Mouse (Mus musculus) yolk sac, embryonic 10.5 days (tissue): ENCODE data around the gene Tbx15.
"Not testable (repeated sequence)": the region's sequence is repeated elsewhere in the genome, so short reads cannot be mapped to it uniquely, and the experiment has no call there.

ENCODE experiments used
- DNase-seq: peaks from one replicate; pipeline ENCODE4 v3.0.0-alpha.2; 2017; ENCODE audit warnings: low spot score

Tbx15 gene

GRCm38 (mm10) chr3:99266752-99267303, 26.6 kb downstream of the Tbx15 start:
- no peak for DNase-seq

- DNase-seq, result no peak
Observed at GRCm38 (mm10) chr3:99277973-99278580, 37.9 kb downstream of the Tbx15 start.

GRCm38 (mm10) chr3:99279718-99280117, 39.5 kb downstream of the Tbx15 start:
- no peak for DNase-seq

GRCm38 (mm10) chr3:99281453-99281852, 41.3 kb downstream of the Tbx15 start:
- no peak for DNase-seq

GRCm38 (mm10) chr3:99288302-99288701, 48.1 kb downstream of the Tbx15 start:
- no peak for DNase-seq

- DNase-seq, result no peak
Observed at GRCm38 (mm10) chr3:99290064-99290702, 50.0 kb downstream of the Tbx15 start.

- no peak for DNase-seq
Observed at GRCm38 (mm10) chr3:99290878-99291277, 50.7 kb downstream of the Tbx15 start.

GRCm38 (mm10) chr3:99291386-99291785, 51.2 kb downstream of the Tbx15 start:
- DNase-seq, result no peak

GRCm38 (mm10) chr3:99292531-99292931, 52.4 kb downstream of the Tbx15 start:
- DNase-seq, result no peak

- not testable (repeated sequence) for DNase-seq
Observed at GRCm38 (mm10) chr3:99294209-99294608, 54.0 kb downstream of the Tbx15 start.

- no peak for DNase-seq
Observed at GRCm38 (mm10) chr3:99295301-99295700, 55.1 kb downstream of the Tbx15 start.

- DNase-seq, result no peak
Observed at GRCm38 (mm10) chr3:99296186-99296585, 56.0 kb downstream of the Tbx15 start.

- DNase-seq, result no peak
Observed at GRCm38 (mm10) chr3:99300846-99301245, 60.7 kb downstream of the Tbx15 start.

GRCm38 (mm10) chr3:99310877-99311276, 70.7 kb downstream of the Tbx15 start:
- DNase-seq, result peak; percentile 2

GRCm38 (mm10) chr3:99311943-99312635, 71.9 kb downstream of the Tbx15 start:
- peak; percentile 1 for DNase-seq

- no peak for DNase-seq
Observed at GRCm38 (mm10) chr3:99322345-99322744, 82.2 kb downstream of the Tbx15 start.

GRCm38 (mm10) chr3:99329316-99329715, 89.1 kb downstream of the Tbx15 start:
- no peak for DNase-seq

- no peak for DNase-seq
Observed at GRCm38 (mm10) chr3:99331086-99331485, 90.9 kb downstream of the Tbx15 start.

- DNase-seq, result no peak
Observed at GRCm38 (mm10) chr3:99336866-99337265, 96.7 kb downstream of the Tbx15 start.

- DNase-seq, result no peak
Observed at GRCm38 (mm10) chr3:99338756-99339155, 98.6 kb downstream of the Tbx15 start.

GRCm38 (mm10) chr3:99340021-99340420, 99.8 kb downstream of the Tbx15 start:
- DNase-seq, result no peak

- no peak for DNase-seq
Observed at GRCm38 (mm10) chr3:99379616-99380250, 139.6 kb downstream of the Tbx15 start.

GRCm38 (mm10) chr3:99387127-99387526, 146.9 kb downstream of the Tbx15 start:
- no peak for DNase-seq
